ENCODE assay signal across 8 mouse cellular contexts in the genomic region with DNA sequence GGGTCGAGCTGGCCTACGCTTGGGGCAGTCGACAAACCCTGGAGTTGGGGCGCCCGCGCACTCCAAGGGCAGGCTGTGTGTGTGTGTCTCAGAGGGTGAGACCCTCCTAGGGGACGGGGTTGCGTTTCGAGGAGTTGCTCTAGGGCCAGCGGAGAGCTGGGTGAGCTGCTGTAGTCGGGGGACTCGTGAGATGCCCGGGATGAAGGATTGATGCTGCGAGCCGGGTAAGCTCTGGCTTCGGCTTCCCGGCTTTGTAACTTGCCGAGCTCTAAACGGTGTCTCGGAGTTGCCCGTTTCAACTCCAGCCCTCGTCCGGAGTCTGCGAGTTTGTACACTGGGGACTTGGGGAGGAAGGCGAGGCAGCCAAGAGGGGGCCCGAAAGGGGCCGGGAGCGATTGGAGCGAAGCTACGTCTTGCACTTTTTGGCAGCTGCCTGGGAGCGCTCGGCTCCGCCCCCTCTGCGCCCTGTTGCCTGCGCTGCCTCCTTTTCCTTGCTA. TPM values are rescaled to one million over a fixed set of nuclear protein-coding genes. Genes with fewer than 3 reads are reported as not detected.
A peak's percentile ranks its signal among the peaks of the same experiment; 100 is the strongest.
DNase-seq lines count a peak whose midpoint lies in the region; ATAC-seq and TF ChIP-seq lines count a peak whose summit lies in the region.

No protein-coding gene starts in this region.

- ATAC-seq in heart, embryonic 12.5 days (ENCODE audit: insufficient number of reproducible peaks, low FRiP score): peak; percentile 75; the same call in 1 of the 2 replicates
- ATAC-seq in kidney, postnatal 0 days (replicated peaks; ENCODE audit: low FRiP score, low read depth): peak; percentile 35; the same call in 1 of the 2 replicates
- peak; percentile 75 for ATAC-seq in liver, embryonic 12.5 days
- ATAC-seq in stomach, postnatal 0 days (ENCODE audit: low FRiP score, low TSS enrichment): peak; percentile 53

- H3K36me3 ChIP-seq in erythroblast, embryonic 14.5 days (ENCODE audit: control insufficient read depth): peaks cover 42% of the 10 kb centered on the region
- peaks cover 15% of the 10 kb centered on the region for H3K36me3 ChIP-seq in heart, embryonic 12.5 days
- H3K36me3 ChIP-seq in kidney, postnatal 0 days (ENCODE audit: insufficient read depth, low read length): peaks cover 6% of the 10 kb centered on the region
- peaks cover 33% of the 10 kb centered on the region for H3K36me3 ChIP-seq in liver, embryonic 12.5 days
- no peaks in the 10 kb centered on the region for H3K36me3 ChIP-seq in stomach, postnatal 0 days (ENCODE audit: control insufficient read depth, insufficient read depth, low read length)

- no peak for TF ChIP-seq POLR2A in brain, embryonic 14.5 days (IDR thresholded peaks at IDR 0.05; ENCODE audit: borderline replicate concordance, extremely low read depth, insufficient read depth, insufficient read length, poor library complexity, severe bottlenecking)

- H3K27ac ChIP-seq in heart, embryonic 12.5 days (ENCODE audit: poor library complexity, severe bottlenecking): peak overlapping the region; percentile 98
- H3K27ac ChIP-seq in kidney, postnatal 0 days: peak overlapping the region; percentile 99
- peak overlapping the region; percentile 93 for H3K27ac ChIP-seq in liver, embryonic 12.5 days
- peak overlapping the region; percentile 99 for H3K27ac ChIP-seq in stomach, postnatal 0 days (replicated peaks)

- under 1% methylated on average over 35 of the region's 35 CpGs for WGBS in heart, embryonic 12.5 days
- 0% methylated on average over 35 of the region's 35 CpGs for WGBS in kidney, postnatal 0 days
- 0% methylated on average over 35 of the region's 35 CpGs for WGBS in liver, embryonic 12.5 days (ENCODE audit: insufficient replicate concordance)
- WGBS in stomach, postnatal 0 days: under 1% methylated on average over 35 of the region's 35 CpGs

- no peak for TF ChIP-seq EP300 in stomach, postnatal 0 days (optimal IDR thresholded peaks at IDR 0.05)

- H3K4me2 ChIP-seq in heart, embryonic 12.5 days: peak overlapping the region; percentile 95
- H3K4me2 ChIP-seq in kidney, postnatal 0 days (ENCODE audit: low read length): peak overlapping the region; percentile 96
- H3K4me2 ChIP-seq in liver, embryonic 12.5 days: peak overlapping the region; percentile 98
- H3K4me2 ChIP-seq in stomach, postnatal 0 days (replicated peaks; ENCODE audit: low read depth): peak overlapping the region; percentile 90

- no peaks in the 10 kb centered on the region for H3K9me3 ChIP-seq in erythroblast, embryonic 14.5 days (ENCODE audit: control insufficient read depth, low read length)
- H3K9me3 ChIP-seq in heart, embryonic 12.5 days (replicated peaks): no peaks in the 10 kb centered on the region
- no peaks in the 10 kb centered on the region for H3K9me3 ChIP-seq in kidney, postnatal 0 days (replicated peaks; ENCODE audit: low read length)
- H3K9me3 ChIP-seq in liver, embryonic 12.5 days (replicated peaks): no peaks in the 10 kb centered on the region
- H3K9me3 ChIP-seq in stomach, postnatal 0 days (ENCODE audit: control insufficient read depth, low read length): no peaks in the 10 kb centered on the region

- peak; percentile 48 for DNase-seq in CD4-positive helper T cell, adult 2 months (ENCODE audit: low read depth, low spot score)
- DNase-seq in brain, embryonic 14.5 days (ENCODE audit: low read depth): peak; percentile 93
- peak; percentile 87 for DNase-seq in kidney, postnatal 0 days (ENCODE audit: low spot score)
- DNase-seq in natural killer cell, adult 2 months (ENCODE audit: low spot score in 2 of 2): peak; percentile 6 to 13
- DNase-seq in stomach, postnatal 0 days (ENCODE audit: low spot score): peak; percentile 83

- H3K4me1 ChIP-seq in erythroblast, embryonic 14.5 days (ENCODE audit: control insufficient read depth): peaks cover 45% of the 10 kb centered on the region
- peaks cover 7% of the 10 kb centered on the region for H3K4me1 ChIP-seq in heart, embryonic 12.5 days (replicated peaks)
- H3K4me1 ChIP-seq in kidney, postnatal 0 days (replicated peaks; ENCODE audit: insufficient read depth, low read length): peaks cover 5% of the 10 kb centered on the region
- H3K4me1 ChIP-seq in liver, embryonic 12.5 days: peaks cover 36% of the 10 kb centered on the region
- H3K4me1 ChIP-seq in stomach, postnatal 0 days (replicated peaks; ENCODE audit: control insufficient read depth, insufficient read depth): no peaks in the 10 kb centered on the region

- peak overlapping the region; percentile 99 for H3K9ac ChIP-seq in heart, embryonic 12.5 days
- H3K9ac ChIP-seq in kidney, postnatal 0 days (ENCODE audit: low read depth, low read length): peak overlapping the region; percentile 97
- peak overlapping the region; percentile 96 for H3K9ac ChIP-seq in liver, embryonic 12.5 days
- H3K9ac ChIP-seq in stomach, postnatal 0 days (ENCODE audit: low read length): peak overlapping the region; percentile 98

- TF ChIP-seq CTCF in brain, embryonic 14.5 days (IDR thresholded peaks at IDR 0.05; ENCODE audit: borderline replicate concordance, extremely low read depth, insufficient read depth, insufficient read length): no peak
- no peak for TF ChIP-seq CTCF in kidney, postnatal 0 days (IDR thresholded peaks at IDR 0.05; ENCODE audit: low read depth)
- peak; percentile 11; the same call in 1 of the 2 replicates for TF ChIP-seq CTCF in stomach, postnatal 0 days (IDR thresholded peaks at IDR 0.05; ENCODE audit: low read depth)

- no peaks in the 10 kb centered on the region for H3K27me3 ChIP-seq in erythroblast, embryonic 14.5 days (ENCODE audit: control insufficient read depth)
- no peaks in the 10 kb centered on the region for H3K27me3 ChIP-seq in heart, embryonic 12.5 days (replicated peaks)
- no peaks in the 10 kb centered on the region for H3K27me3 ChIP-seq in kidney, postnatal 0 days (ENCODE audit: insufficient read depth, low read length)
- H3K27me3 ChIP-seq in liver, embryonic 12.5 days (replicated peaks): no peaks in the 10 kb centered on the region
- no peaks in the 10 kb centered on the region for H3K27me3 ChIP-seq in stomach, postnatal 0 days (ENCODE audit: control insufficient read depth, insufficient read depth, low read length)

- peak overlapping the region; percentile 93 for H3K4me3 ChIP-seq in erythroblast, embryonic 14.5 days (replicated peaks)
- H3K4me3 ChIP-seq in heart, embryonic 12.5 days: peak overlapping the region; percentile 99
- H3K4me3 ChIP-seq in kidney, postnatal 0 days (replicated peaks; ENCODE audit: low read depth, low read length): peak overlapping the region; percentile 89
- peak overlapping the region; percentile 95 for H3K4me3 ChIP-seq in liver, embryonic 12.5 days
- peak overlapping the region; percentile 88 for H3K4me3 ChIP-seq in stomach, postnatal 0 days (ENCODE audit: low read depth, low read length)

RNA-seq across cellular contexts. Expression of a gene that starts 6.6 kb away (rescaled TPM):
- 13.9 and 17.2 TPM in 2 replicates for polyA plus RNA-seq in brain, embryonic 14.5 days (2012; rRNA removed)
- polyA plus RNA-seq in erythroblast, embryonic 14.5 days (2012): 0.22 and 0.37 TPM in 2 replicates
- polyA plus RNA-seq in heart, embryonic 12.5 days (2016; fragmentation: Nextera tagmentation; extraction: Ambion mirVana): 17.3 and 17.6 TPM in 2 replicates
- 14.8 TPM in 2 replicates for polyA plus RNA-seq in kidney, postnatal 0 days (2015; fragmentation: Nextera tagmentation; extraction: Ambion mirVana)
- 17.6 and 18.2 TPM in 2 replicates for polyA plus RNA-seq in liver, embryonic 12.5 days (2016; fragmentation: Nextera tagmentation; extraction: Ambion mirVana)
- 10.6 and 12.0 TPM in 2 replicates for polyA plus RNA-seq in stomach, postnatal 0 days (2015; fragmentation: Nextera tagmentation; extraction: Ambion mirVana)

Comparison
In these comparisons a context has a peak if more than half of its experiments do, and no peak if none do; other contexts are left out.
1. Peak in every context shown above with its lines: DNase-seq, ATAC-seq, H3K4me3 ChIP-seq and H3K27ac ChIP-seq.
2. DNase-seq: peak in every context shown above with its lines; median percentile 93 in brain, embryonic 14.5 days; 87 in kidney, postnatal 0 days; 83 in stomach, postnatal 0 days; 48 in CD4-positive helper T cell, adult 2 months; 10 in natural killer cell, adult 2 months.